Mouse (Mus musculus) ovary, postnatal 14 days (tissue): ENCODE results near the gene Ccne1.
A peak's percentile ranks its signal among the peaks of the same experiment; 100 is the strongest.

Source experiments
- DNase-seq: peaks from one replicate; pipeline ENCODE4 v3.0.0; 2022; ENCODE audit warnings: low spot score

Ccne1 gene

DNA sequence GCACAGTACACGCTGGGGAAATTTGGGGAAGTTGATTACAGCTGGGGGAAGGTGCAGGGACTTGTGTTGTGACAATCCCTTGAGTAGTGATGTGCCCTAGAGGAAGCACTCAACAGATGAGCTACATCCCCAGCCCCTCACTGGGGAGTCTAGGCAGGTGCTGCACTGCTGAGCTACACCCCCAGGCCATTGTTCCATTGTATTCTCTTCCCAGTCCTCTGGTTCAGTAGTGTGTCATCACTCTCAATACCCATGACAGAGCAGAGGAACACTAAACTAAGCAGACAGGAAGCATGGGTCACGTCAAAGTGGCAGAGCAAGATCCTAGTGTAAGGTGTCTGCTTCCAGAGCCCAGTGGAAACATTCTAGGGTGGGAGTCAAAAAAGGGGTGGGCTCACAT, 14.2 kb downstream of the Ccne1 start:
- no peak for DNase-seq

DNA sequence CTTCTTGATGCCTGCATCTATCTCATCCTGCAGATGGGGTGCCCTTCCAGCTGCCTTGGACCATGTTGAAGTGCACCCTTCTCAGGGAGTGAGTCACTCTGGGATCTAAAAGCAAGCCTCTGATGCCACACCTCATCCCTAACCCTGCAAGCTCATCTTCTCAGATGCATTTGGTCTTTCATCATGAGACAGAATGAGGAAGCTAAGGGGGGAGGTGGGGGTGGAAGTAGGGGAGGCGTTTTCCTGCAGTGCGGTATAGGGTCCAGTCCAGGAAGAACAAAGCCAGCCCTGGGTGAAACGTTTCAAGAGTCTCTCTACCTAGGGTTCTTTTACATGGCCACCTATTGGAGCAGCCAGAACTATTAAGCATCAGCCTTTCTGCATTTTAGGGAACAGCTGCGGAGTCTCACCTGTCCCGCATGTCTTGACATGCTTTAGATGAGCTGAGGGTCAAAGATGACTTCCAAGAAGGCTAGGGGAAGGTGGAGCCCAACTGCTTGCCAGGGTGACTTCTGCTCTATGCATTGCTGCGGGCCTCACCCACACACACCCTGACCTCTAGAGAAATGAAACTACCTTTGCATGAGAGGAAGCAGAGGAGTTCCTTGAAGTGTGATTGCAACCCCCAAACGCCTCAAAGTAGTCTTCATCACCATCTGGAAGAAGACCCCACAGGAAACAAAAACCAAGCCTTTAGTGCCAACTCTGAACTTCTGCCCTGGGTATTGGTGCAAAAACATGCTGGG, 17.2 kb downstream of the Ccne1 start:
- no peak for DNase-seq

DNA sequence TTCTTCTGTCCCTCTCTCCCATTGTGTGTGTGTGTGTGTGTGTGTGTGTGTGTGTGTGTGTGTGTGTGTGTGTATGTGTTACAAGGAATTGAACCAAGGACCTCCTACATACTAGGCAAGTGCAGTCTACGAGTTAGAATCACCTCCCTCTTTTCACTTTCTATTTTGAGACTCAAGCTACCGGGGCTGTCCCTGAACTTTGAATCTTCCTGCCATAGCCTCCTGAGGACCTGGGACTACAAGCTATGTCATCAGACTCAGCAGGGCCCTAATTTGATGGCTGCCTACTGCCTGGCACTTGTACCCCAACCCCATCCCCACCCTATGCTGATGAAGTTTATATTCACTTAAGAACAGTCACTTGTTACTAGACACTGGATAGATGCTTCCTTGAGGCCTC, 18.9 kb downstream of the Ccne1 start:
- DNase-seq = no peak

DNA sequence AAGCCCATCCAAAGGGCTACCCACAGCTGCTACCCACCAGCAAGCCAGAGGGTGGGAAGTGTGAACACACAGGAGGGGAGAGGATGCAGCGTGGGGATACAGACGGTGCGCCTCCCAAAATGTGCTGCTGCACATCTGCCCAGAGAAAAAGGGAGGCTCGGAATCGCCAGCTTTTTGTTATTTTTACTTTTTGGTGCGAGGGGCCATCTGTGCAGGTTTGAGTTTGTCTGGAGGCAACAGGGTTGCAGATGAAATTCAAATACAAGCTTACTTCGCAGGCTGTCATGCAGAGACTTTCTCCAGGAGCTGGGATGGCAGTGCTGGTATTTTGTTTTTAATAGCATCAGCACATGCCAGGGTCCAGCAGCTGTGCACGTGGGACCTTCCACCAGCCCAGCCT, 19.5 kb downstream of the Ccne1 start:
- no peak for DNase-seq

DNA sequence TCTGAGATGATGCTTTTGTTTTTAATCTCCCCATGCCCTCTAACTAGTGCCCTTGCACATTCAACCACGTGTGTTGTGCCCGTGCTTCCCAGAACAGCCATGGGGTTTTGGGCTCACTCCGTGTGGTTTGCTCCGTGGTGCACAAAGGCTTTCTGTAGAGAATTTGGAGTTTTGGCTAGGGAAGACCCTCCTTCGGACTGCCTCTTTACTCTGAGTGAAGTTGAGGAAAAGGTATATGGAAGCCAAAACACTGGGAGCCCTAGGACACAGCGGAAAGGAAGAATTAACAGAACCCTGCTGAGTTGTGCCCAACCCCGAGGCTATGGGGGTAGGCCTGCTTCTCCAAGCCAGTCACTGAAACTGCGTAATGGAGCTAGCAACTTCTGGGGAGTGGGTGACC, 20.9 kb downstream of the Ccne1 start:
- no peak for DNase-seq

DNA sequence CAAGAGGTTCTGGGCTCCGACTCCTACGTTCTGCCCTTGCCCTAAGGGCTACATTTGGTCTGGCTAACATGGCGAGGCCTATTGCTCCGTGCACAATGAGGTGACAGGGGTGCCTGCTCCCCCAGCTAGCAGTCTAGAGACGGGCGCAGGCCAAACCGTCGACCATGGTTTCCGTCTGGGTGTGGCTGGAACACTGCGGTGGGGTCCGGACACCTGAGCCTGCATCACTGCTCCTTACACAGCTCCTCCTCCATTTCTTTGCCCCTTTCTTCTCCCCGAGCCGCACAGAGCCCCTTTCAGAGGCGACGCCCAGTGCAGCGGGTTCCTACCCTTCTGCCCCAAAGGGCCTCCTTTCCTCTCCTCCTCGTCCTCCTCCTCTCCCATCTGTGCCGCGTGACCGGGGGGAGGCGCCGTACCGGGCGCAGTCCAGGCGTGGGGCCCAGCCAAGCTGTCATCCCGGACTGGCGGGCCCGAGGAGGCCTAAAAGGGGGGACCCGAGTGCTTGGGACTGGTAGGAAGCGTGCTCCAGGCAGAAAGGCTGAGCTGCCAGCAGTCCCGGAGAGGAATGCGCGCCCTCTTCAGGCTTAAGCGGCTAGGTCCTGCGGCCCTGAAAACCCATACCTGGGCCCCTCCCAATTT, 21.6 kb downstream of the Ccne1 start:
- peak; percentile 58 for DNase-seq

DNA sequence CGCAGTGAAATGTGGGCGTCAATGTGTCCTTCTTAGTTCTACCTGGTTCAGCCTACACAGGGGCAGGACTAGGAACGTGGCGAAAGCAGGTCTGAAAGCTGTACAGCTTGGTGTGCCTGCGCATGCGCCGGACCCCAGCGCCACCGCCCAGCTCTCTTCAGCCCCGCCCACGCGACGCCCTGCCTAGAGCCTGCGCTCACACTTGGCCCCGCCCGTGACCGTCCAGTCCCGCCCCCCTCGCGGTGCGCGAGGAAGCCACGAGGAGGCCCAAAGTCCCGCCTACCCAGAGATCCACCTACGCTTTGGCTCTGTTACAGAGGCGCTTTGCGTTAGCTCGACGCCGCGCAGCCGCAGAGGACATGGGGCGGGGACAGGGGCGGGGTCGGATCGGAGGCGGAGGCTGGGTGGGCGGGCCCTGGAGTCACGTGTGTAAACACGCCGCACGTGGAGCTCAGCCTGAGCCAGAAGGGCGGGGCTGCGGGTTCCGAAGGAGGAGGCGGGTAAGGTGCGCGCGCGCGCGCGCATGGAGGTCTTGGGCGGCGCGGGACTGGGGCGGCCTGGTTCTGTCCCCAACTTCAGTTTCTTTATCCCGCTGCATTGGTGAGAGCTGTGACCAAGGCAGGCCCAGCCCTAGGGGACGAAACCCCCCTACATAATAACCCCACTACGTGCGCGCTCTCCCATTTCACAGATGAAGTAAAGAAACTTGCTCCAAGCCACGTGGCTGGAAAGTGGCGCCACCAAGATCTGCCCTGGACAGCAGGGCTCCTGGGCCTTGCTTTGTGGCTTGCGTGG, 22.4 kb downstream of the Ccne1 start:
- DNase-seq = peak; percentile 97

DNA sequence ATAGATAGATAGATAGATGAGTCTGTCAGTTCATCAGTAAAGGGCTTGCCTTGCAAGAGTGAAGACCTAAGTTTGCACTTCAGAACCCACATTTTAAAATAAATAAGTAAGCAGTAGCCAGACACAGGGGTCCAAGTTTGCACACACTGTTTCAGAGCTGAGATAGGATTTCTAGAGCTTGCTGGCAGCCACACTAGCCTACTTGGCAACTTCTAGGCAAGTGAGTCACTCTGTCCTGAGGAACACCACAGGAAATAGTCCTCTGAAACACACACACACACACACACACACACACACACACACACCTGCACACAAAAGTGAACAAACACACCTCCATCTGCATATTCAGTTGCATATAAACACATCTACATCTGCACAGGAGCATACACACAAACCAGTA, 24.4 kb downstream of the Ccne1 start:
- DNase-seq = no peak

DNA sequence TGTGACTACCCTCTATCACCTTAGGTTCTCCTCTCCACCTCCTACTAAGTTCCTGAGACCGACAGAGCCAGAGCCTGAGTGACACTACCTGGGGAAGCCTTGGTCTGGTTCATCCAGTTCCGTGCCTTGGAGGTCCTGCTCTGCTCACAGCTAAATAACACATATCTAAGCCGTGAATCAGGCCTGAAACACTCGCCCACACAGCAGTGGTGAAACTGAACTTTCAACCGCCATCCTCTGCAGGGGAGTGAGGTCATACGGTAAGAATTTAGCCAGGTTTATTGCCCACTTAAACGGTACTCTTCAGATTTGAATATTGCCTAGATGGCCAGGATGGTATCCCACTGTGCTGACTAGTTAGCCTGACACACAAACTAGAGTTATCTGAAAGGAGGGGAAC, 30.1 kb downstream of the Ccne1 start:
- DNase-seq = no peak

DNA sequence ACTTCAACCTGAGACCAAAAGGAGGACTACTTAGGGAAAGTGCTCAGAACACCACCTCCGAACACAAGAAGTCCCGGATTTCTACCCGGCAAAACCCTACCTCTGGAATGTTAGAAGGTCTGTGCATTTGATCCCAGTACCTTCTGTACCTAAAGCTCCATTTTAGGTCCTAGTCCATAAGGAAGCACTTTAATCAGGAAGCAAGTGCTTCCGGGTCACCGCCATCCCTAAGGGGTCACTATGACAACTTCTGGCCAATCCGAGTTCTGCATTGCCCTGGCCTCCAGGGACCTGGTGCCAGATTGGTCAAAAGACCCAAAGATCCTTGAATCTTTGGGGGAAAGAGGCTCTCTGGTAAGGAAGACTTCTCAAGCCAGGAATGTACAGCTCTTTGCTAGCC, 31.8 kb downstream of the Ccne1 start:
- DNase-seq = no peak

DNA sequence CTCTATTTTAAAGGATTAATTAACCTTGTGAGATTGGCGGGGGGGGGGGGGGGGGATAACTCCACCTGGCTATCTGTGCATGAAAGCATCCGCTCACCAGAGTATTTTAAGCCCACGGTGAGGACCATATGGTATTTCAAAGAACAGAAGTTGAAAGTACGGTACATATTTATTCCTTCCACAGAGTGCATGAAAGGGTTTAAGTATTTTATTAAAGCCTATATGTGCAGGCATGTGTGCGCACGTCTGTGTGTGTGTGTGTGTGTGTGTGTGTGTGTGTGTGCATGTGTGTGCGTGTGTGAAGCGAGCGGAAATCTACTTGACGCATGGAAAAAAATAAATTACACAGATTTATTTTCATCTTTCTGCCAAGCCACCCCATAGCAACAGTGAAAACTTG, 32.4 kb downstream of the Ccne1 start:
- DNase-seq = no peak

DNA sequence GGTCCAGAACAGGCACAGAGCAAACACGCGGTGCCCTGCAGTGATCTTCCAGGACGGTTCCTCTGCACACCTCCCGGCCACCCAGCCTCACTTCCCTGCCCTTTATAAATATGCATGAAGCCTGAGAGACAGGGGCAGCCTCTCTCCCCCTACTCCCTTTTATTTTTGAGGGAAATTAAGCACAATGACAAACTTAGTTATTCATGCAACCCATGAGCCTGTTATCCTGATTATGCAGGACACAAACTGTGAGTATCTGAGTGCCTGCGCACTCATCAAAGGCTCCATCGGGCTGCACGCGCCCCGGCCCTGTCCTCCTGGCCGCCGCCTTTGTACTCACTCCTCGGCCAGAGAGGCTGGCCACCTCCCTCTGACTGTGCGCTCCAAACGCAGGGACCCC, 32.8 kb downstream of the Ccne1 start:
- DNase-seq = no peak

DNA sequence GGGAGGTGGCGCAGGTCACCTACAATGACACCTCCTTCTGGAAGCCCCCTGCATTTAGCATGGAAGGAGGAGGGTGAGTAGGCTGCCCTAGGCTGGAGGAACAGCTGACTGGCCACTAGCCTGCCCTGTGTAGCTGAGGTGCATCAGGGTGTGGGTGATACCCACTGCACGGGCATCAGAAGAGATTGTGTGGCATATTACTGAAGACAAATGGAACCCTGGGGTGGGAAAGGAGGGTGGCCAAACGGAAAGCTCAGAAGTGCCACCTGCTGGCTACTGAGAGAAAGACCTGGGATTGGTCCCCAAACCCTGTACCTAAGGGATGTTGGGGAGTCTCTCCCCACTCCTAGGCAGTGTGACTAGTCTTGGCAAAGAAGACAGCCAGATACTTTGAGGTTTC, 33.6 kb downstream of the Ccne1 start:
- DNase-seq = peak; percentile 25

DNA sequence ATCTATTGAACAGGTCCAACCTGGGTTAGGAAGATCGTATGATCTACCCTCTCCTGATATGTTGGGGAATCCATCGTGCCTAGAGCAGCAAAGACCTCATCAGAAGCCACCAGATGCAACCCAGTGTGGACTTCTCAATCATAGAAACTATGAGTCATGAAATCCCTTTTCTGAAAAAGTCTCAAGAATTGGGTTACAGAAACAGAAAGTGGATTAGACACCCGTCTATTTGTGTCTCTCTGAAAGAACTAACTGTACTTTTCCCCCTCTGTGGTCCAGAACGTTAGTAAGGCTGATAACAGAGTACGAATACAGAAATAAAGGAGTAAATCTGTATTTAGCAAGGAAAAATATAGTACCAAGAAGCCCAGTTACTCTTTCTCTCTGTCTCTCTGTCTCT, 36.3 kb downstream of the Ccne1 start:
- no peak for DNase-seq

DNA sequence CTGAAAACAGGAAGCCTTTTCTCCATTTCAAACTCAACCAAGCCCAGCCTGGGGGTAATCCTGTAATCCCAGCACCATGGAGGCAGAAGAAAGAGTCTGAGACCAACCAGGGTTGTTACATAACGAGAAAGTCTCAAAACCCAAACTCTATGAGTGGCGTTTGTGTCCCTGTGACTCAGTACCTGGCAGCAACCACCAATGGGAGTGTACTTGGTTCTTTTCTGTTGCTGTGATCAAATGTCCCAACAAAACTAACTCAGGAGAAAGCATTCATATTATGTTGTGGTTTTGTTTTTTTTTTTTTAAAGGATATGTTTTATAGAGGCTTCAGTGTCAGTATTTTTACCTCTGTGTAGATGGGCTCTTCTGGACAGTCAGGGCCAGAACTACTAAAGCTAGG, 36.7 kb downstream of the Ccne1 start:
- no peak for DNase-seq

DNA sequence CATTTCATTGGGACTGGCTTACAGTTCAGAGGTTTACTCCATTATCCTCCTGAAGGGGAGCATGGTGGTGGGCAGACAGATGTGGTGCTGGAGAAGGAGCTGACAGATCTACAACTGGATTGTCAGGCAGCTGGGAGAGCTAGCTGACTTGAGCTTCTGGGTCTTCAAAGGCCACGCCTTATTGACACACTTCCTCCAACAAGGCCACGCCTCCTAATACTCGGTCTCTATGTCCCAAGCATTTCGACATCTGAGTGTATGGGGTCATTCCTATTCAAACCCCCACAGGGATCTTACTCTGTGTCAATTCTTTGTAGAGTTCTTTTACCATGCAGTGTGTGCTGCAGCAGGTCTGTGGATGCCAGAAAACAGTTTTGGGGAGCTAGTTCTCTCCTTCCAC, 42.9 kb downstream of the Ccne1 start:
- no peak for DNase-seq

DNA sequence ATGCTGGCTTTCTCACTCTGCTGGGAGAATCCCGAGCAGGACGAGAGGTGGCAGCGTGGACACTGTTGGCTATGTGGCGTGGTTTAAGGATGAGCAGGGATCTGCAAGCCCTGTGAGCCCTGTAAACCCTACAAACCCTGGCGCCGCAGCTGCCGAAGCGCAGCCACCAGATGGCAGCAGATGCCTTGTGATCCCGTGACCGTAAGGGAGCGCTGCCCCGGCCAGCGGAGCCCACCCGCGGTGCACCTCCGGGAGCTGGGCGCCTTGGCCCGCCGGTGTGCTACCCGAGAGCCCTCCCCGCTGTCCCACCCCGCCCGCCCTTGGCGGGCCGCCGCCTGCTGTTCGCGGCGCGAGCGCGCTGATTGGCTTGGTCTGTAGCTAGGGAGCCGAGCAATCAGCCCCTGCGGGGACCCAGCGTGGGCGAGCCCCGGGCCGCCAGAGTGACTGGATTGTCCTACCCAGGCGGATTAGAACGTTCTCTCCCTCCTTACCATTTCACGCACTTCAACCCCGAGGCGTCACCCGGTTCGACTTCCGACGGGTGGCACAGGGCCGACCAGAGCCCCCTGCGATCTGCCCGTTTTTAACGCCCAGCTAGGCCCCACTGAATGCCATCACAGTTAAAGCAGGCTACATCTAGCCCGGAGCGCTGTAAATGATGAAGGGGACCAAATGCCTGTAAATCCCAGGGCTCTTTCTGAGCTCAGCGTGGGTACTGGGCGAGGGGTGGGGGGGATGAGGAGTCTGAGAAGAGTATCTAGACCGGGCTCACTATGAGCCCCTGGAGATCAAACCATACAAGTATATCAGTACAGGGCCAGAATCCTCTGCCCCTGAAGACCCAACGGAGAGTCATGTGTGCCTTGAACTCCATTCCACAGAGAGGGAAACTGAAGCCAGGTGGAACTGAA, 46.0 kb downstream of the Ccne1 start:
- peak; percentile 89 for DNase-seq

DNA sequence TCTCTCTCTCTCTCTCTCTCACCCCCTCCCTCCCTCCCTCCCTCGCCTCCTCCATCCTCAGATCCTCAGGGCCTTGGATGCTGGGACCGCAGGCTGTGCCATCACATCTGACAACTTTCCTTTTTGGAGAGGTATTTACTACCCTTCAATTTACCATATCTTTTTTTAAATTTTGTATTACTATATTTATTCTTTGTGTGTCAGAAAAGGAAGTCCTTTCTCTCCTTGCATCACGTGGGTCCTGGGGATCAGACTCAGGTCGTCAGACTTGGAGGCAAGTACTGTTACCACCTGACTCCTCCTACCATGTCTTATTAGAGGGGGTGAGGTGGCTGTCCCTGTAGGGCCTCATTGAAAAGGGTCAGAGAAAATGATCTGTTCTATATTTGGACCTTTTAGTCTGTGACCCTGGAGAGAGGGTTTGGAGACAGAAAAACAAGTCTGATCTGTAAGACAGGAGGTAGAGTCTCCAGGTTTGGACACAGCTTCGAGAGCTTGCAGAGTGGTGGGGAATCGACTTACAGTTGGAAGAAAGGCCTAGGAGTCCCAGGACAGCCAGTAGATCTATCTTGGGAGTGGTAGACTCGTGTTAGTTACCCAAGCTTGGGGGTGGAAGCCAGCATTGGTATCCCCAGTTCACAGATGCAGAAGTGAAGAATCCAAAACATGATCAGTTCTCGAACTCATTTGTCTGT, 47.6 kb downstream of the Ccne1 start:
- DNase-seq = no peak

DNA sequence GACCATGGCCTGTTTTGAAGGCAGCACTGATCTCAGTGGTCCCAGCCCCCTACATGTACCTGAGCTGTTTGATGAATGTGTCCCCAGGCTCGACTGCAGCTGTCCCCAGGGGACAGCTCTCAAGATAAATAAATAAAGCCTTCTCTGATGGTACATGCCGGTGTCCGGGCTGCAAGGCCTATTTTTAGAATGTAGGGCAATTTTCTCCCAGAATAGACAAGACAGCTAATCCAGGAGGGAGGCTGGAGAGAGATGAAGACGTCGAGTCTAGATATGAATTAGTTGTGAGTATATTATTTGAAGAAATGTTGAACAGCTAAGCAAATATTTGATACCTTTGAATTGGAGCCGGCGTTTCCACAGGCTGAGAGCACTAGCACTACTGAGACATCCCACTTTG, 48.2 kb downstream of the Ccne1 start:
- no peak for DNase-seq

DNA sequence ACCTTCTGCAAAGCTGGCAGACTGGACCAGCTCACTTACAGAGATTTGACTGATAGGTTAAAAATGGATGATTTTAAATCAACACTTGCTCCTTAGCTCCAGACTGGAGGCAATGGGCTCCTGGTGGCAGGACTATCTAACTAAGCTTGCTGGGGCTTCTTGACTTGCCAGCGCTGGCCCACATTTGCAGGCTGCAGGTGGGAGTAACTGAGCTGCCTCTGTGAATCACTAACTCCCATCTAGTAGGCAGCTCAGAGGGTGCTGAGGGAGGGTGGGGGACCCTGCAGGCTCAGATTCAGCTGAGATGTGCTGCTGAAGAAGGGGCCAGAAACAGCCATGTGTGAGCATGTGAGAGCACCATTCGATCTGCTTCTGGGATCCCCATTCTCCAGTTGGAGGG, 51.3 kb downstream of the Ccne1 start:
- DNase-seq = no peak

DNA sequence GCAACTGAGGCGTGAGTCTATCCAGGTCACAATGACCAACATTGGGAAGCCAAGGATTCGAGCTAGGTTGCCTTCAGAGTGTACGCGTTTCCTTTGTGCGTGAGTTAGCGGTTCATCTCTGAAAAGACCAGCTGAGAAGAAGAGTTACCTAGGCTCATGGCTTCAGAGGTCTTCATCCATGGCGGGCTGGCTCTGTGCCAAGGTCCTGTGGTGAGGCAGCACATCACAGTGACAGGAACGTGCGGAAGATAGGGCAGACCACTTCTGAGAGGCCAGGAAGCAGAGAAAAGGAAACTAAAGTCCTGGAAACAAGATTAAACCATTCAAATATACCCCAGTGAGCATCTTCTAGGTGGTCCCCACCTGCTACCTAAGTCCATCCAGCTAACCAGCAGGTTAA, 53.1 kb downstream of the Ccne1 start:
- no peak for DNase-seq
